Mouse (Mus musculus): ENCODE results near the gene Rpf2. TPM values are rescaled to one million over a fixed set of nuclear protein-coding genes. Genes with fewer than 3 reads are reported as not detected.
A peak's percentile ranks its signal among the peaks of the same experiment; 100 is the strongest.

Gene Rpf2
- 36.6 and 39.8 TPM in 2 replicates for polyA plus RNA-seq (2014; fragmentation: Nextera tagmentation; extraction: Ambion mirVana)

DNA sequence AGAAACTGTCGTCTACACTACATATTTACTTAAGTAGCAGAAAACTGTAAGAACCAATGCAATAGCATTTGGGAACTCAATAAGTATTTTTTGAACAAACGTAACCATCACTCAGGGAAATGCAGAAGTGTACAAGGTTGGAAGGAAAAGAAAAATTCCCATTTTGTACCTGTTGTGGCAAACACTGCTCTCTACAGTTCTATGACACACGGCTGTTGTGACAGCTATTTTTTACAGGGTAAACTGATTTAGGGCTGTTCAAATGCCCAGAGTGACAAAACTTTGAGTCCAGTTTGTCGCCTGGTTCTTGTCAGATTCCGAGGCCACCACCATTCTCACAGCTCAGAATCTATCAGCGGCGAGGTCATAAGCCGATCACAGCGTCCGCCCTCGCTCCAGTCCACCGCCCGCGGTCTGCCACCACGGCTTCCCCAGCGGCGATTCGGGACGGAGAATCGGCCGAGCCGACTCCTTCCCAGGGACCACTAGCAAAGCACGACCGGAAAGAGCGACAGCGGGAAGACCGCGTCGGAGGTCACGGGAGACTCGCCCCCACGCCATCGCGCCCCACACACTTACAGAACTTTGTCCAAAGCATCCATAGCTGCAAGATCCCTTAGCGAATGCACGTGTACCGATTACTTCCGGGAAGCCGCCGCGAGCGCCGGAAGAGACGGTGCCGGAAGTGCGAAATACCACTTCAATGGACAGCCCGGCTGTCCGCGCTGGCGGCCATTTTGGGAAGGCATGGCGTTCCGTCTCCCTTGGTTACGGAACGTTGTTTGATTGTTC is at the start of gene Rpf2:
Rpf2 (minus strand) TSS at position 663 of the 792 bp plus-strand sequence.
- H3K4me2 ChIP-seq (ENCODE audit: low read length), result peak within 1 kb of the TSS; percentile 88
- H3K4me1 ChIP-seq (ENCODE audit: control insufficient read depth in 2 of 2, insufficient read depth in 2 of 2, low read length in 2 of 2), result peaks cover 0 to 3% of the 10 kb centered on the region in 2 experiments; a peak in 1 of 4 replicates
- H3K9me3 ChIP-seq (ENCODE audit: control insufficient read depth, low read length), result no peaks in the 10 kb centered on the region
- ATAC-seq (ENCODE audit: insufficient number of reproducible peaks, insufficient read depth, low FRiP score, low read depth), result peak; percentile 80; the same call in 1 of the 2 replicates
- WGBS, result under 1% methylated on average over 54 of the region's 54 CpGs
- peak within 1 kb of the TSS; percentile 79 for H3K9ac ChIP-seq (ENCODE audit: low read length)
- peak within 1 kb of the TSS; percentile 71 to 88 for H3K4me3 ChIP-seq (ENCODE audit: control insufficient read depth in 1 of 2, insufficient read depth in 1 of 2, low read depth in 1 of 2, low read length in 2 of 2)
- H3K27me3 ChIP-seq (ENCODE audit: control insufficient read depth, insufficient read depth, low read length), result no peaks in the 10 kb centered on the region
- H3K36me3 ChIP-seq (ENCODE audit: control insufficient read depth, insufficient read depth, low read length), result peaks cover 67% of the 10 kb centered on the region
- peak within 1 kb of the TSS; percentile 46 to 67 for H3K27ac ChIP-seq (replicated peaks in 1 of 2; ENCODE audit: control insufficient read depth in 1 of 2, insufficient read depth in 1 of 2, low read depth in 2 of 2, low read length in 2 of 2)

DNA sequence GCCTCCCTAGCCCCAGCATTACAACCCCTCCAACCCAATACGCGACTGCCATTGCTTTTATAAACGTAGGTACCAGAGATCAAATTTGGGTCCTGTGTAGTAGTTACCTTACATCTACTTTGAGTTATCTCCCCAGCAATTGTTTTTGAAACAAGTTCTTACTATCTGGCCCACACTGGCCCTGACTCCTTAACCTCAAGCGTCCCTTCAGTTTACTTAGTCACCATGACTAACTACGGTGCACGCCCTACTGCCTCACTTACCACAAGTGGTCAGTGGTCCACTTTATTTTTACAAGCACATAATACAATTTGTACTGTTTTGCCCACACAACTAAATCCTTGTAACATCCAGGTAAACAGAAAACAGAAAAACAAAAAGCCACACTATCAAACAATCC is 45.8 kb upstream of the Rpf2 start:
- 90% methylated on average over 6 of the region's 6 CpGs for WGBS
- H3K36me3 ChIP-seq (ENCODE audit: control insufficient read depth, insufficient read depth, low read length), result peaks cover 52% of the 10 kb centered on the region
- no peaks in the 10 kb centered on the region for H3K9me3 ChIP-seq (ENCODE audit: control insufficient read depth, low read length)
- H3K4me3 ChIP-seq (ENCODE audit: control insufficient read depth in 1 of 2, insufficient read depth in 1 of 2, low read depth in 1 of 2, low read length in 2 of 2), result no peak overlapping the region
- no peak for ATAC-seq (ENCODE audit: insufficient number of reproducible peaks, insufficient read depth, low FRiP score, low read depth)
- no peaks in the 10 kb centered on the region for H3K4me1 ChIP-seq (ENCODE audit: control insufficient read depth in 2 of 2, insufficient read depth in 2 of 2, low read length in 2 of 2)
- no peak overlapping the region for H3K4me2 ChIP-seq (ENCODE audit: low read length)
- no peak overlapping the region for H3K27ac ChIP-seq (replicated peaks in 1 of 2; ENCODE audit: control insufficient read depth in 1 of 2, insufficient read depth in 1 of 2, low read depth in 2 of 2, low read length in 2 of 2)
- no peaks in the 10 kb centered on the region for H3K27me3 ChIP-seq (ENCODE audit: control insufficient read depth, insufficient read depth, low read length)
- no peak overlapping the region for H3K9ac ChIP-seq (ENCODE audit: low read length)

DNA sequence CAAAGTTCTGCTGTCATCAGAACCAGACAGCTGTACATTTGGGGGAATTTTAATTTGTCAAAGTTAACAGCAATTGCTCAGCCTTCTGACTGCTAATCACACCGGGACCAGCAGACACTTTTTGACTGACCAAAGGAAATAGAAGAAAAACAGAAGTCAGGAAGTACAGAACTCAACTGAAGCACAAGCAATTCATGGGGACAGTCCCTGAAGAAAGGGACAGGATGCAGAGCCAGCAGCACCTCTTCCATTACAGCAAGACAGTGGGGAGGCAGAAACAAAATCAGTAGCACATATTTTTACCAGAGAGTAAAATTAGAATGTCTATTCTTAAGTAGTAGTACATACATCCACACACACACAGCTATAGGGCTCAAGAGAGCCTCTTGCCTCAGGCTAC is 39.9 kb upstream of the Rpf2 start:
- H3K4me1 ChIP-seq (ENCODE audit: control insufficient read depth in 2 of 2, insufficient read depth in 2 of 2, low read length in 2 of 2), result no peaks in the 10 kb centered on the region
- no peak overlapping the region for H3K27ac ChIP-seq (replicated peaks in 1 of 2; ENCODE audit: control insufficient read depth in 1 of 2, insufficient read depth in 1 of 2, low read depth in 2 of 2, low read length in 2 of 2)
- H3K36me3 ChIP-seq (ENCODE audit: control insufficient read depth, insufficient read depth, low read length), result peaks cover 45% of the 10 kb centered on the region
- no peak overlapping the region for H3K9ac ChIP-seq (ENCODE audit: low read length)
- 81% methylated on average over 1 of the region's 1 CpGs for WGBS
- no peak overlapping the region for H3K4me2 ChIP-seq (ENCODE audit: low read length)
- H3K27me3 ChIP-seq (ENCODE audit: control insufficient read depth, insufficient read depth, low read length), result no peaks in the 10 kb centered on the region
- H3K4me3 ChIP-seq (ENCODE audit: control insufficient read depth in 1 of 2, insufficient read depth in 1 of 2, low read depth in 1 of 2, low read length in 2 of 2), result no peak overlapping the region
- no peaks in the 10 kb centered on the region for H3K9me3 ChIP-seq (ENCODE audit: control insufficient read depth, low read length)
- ATAC-seq (ENCODE audit: insufficient number of reproducible peaks, insufficient read depth, low FRiP score, low read depth), result no peak

DNA sequence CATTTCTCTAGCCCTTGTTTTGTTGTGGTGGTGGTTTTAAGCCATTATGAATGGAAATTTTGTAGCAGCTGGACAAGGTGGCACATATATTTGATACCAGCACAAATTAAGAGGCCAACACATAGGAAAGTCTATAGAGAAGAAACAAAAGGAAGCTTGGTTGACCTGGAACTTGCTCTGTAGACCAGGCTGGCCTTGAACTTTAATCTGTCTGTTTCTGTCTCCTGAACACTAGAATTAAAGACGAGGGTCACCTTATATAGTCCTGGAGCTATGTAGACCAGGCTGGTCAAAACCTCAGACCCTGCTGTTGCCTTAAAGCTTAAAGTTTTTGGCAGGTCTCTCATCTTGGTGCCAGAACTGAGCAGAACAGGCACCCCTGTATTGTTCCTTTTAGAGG is 38.7 kb upstream of the Rpf2 start:
- ATAC-seq (ENCODE audit: insufficient number of reproducible peaks, insufficient read depth, low FRiP score, low read depth), result no peak
- H3K4me2 ChIP-seq (ENCODE audit: low read length), result no peak overlapping the region
- 90% methylated on average over 1 of the region's 1 CpGs for WGBS

DNA sequence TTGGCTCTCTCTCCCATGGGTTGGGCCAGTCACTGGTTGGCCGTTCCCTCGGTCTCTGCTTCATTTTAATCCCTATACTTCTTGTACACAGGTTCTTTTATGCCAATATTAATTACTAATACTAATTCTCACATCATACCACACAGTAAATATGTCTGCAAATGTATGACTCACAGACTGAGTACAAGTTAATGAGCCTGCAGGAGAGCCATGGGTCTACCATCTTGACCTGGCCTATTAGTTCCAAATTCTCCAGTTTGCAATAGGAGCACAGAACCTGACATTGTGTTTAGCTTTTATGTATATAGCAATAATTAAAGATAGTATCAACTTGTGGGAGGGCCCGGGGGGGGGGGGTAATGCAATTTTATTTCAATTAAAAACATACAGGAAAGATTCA is 38.2 kb upstream of the Rpf2 start:
- no peaks in the 10 kb centered on the region for H3K9me3 ChIP-seq (ENCODE audit: control insufficient read depth, low read length)
- no peak overlapping the region for H3K4me3 ChIP-seq (ENCODE audit: control insufficient read depth in 1 of 2, insufficient read depth in 1 of 2, low read depth in 1 of 2, low read length in 2 of 2)
- H3K4me1 ChIP-seq (ENCODE audit: control insufficient read depth in 2 of 2, insufficient read depth in 2 of 2, low read length in 2 of 2), result no peaks in the 10 kb centered on the region
- WGBS, result 91% methylated on average over 3 of the region's 3 CpGs
- H3K36me3 ChIP-seq (ENCODE audit: control insufficient read depth, insufficient read depth, low read length), result peaks cover 27% of the 10 kb centered on the region
- no peak overlapping the region for H3K9ac ChIP-seq (ENCODE audit: low read length)
- no peak overlapping the region for H3K4me2 ChIP-seq (ENCODE audit: low read length)
- ATAC-seq (ENCODE audit: insufficient number of reproducible peaks, insufficient read depth, low FRiP score, low read depth), result no peak
- H3K27ac ChIP-seq (replicated peaks in 1 of 2; ENCODE audit: control insufficient read depth in 1 of 2, insufficient read depth in 1 of 2, low read depth in 2 of 2, low read length in 2 of 2), result no peak overlapping the region
- H3K27me3 ChIP-seq (ENCODE audit: control insufficient read depth, insufficient read depth, low read length), result no peaks in the 10 kb centered on the region

More for the DNA sequence above, 38.7 kb upstream of the Rpf2 start:
- Histone ChIP-seq H3K4me1 (ENCODE audit: control insufficient read depth in 2 of 2, insufficient read depth in 2 of 2, low read length in 2 of 2) (no peaks in the 10 kb centered on the region), H3K4me3 (ENCODE audit: control insufficient read depth in 1 of 2, insufficient read depth in 1 of 2, low read depth in 1 of 2, low read length in 2 of 2) (no peak overlapping the region), H3K9me3 (ENCODE audit: control insufficient read depth, low read length) (no peaks in the 10 kb centered on the region), H3K9ac (ENCODE audit: low read length) (no peak overlapping the region), H3K27me3 (ENCODE audit: control insufficient read depth, insufficient read depth, low read length) (no peaks in the 10 kb centered on the region), H3K36me3 (ENCODE audit: control insufficient read depth, insufficient read depth, low read length) (peaks cover 33% of the 10 kb centered on the region), H3K27ac (replicated peaks in 1 of 2; ENCODE audit: control insufficient read depth in 1 of 2, insufficient read depth in 1 of 2, low read depth in 2 of 2, low read length in 2 of 2) (no peak overlapping the region)

DNA sequence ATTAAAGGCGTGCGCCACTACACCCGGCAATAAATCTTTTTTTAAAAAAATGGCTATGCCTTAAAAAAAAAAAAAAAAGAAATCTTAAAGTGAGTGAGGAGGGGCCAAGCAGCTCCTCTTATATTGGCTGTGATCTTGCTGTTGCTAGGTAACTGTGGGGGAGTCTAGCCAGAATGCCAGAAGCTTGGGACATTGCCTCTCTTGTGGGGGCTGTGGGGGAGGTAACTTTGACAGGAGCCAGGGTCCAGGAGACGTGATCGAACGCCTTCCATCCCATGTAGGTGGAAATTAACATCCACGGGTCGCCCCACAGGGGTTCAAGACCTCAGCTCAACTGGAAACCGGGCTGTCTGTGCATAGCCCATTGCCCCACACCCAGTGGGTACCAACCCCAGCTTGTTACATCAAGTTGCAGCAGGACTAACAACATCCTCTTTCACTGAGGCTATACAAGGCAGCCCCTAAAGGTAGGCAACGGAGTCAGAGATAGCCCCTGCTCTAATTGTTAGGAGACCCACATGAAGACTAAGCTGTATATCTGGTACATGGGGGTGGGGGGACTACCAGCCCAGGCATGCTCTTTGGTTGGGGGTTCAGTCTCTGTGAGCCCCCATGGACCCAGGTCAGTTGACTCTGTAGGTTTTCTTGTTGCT is 37.5 kb upstream of the Rpf2 start:
- no peaks in the 10 kb centered on the region for H3K4me1 ChIP-seq (ENCODE audit: control insufficient read depth in 2 of 2, insufficient read depth in 2 of 2, low read length in 2 of 2)
- H3K27me3 ChIP-seq (ENCODE audit: control insufficient read depth, insufficient read depth, low read length), result no peaks in the 10 kb centered on the region
- H3K9ac ChIP-seq (ENCODE audit: low read length), result no peak overlapping the region
- no peak overlapping the region for H3K27ac ChIP-seq (replicated peaks in 1 of 2; ENCODE audit: control insufficient read depth in 1 of 2, insufficient read depth in 1 of 2, low read depth in 2 of 2, low read length in 2 of 2)
- no peak for ATAC-seq (ENCODE audit: insufficient number of reproducible peaks, insufficient read depth, low FRiP score, low read depth)
- no peak overlapping the region for H3K4me2 ChIP-seq (ENCODE audit: low read length)
- no peak overlapping the region for H3K4me3 ChIP-seq (ENCODE audit: control insufficient read depth in 1 of 2, insufficient read depth in 1 of 2, low read depth in 1 of 2, low read length in 2 of 2)
- H3K36me3 ChIP-seq (ENCODE audit: control insufficient read depth, insufficient read depth, low read length), result peaks cover 21% of the 10 kb centered on the region
- H3K9me3 ChIP-seq (ENCODE audit: control insufficient read depth, low read length), result no peaks in the 10 kb centered on the region
- WGBS, result 81% methylated on average over 10 of the region's 10 CpGs

DNA sequence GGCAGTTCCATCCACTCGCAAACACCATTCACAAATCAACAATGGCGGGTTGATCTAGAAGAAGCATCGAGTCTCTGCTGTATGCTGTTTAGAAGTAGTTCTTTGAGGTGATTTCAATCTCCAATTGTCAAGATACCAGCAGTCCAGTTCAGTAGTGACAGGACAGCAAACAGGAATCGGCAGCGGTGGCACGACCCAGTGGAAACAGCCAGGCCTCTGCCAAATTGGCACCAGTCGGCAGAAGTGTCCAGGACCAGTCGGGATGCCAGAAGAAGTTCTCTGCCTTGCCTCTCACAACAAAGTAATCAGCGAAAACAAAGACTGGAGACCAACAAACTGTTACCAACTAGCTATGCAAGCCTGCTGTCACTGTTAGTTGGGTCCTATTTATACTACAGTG is 36.8 kb upstream of the Rpf2 start:
- H3K27ac ChIP-seq (replicated peaks in 1 of 2; ENCODE audit: control insufficient read depth in 1 of 2, insufficient read depth in 1 of 2, low read depth in 2 of 2, low read length in 2 of 2), result no peak overlapping the region
- H3K27me3 ChIP-seq (ENCODE audit: control insufficient read depth, insufficient read depth, low read length), result no peaks in the 10 kb centered on the region
- H3K4me3 ChIP-seq (ENCODE audit: control insufficient read depth in 1 of 2, insufficient read depth in 1 of 2, low read depth in 1 of 2, low read length in 2 of 2), result no peak overlapping the region
- no peaks in the 10 kb centered on the region for H3K4me1 ChIP-seq (ENCODE audit: control insufficient read depth in 2 of 2, insufficient read depth in 2 of 2, low read length in 2 of 2)
- ATAC-seq (ENCODE audit: insufficient number of reproducible peaks, insufficient read depth, low FRiP score, low read depth), result no peak
- no peaks in the 10 kb centered on the region for H3K9me3 ChIP-seq (ENCODE audit: control insufficient read depth, low read length)
- 88% methylated on average over 9 of the region's 9 CpGs for WGBS
- peaks cover 19% of the 10 kb centered on the region for H3K36me3 ChIP-seq (ENCODE audit: control insufficient read depth, insufficient read depth, low read length)
- no peak overlapping the region for H3K9ac ChIP-seq (ENCODE audit: low read length)
- H3K4me2 ChIP-seq (ENCODE audit: low read length), result no peak overlapping the region
